In genomic region chr7:61790113-61790796, GRCm38 (mm10) we compare ENCODE assay signal across 10 mouse cellular contexts.
DNase-seq lines count a peak whose midpoint lies in the region.
"Had no signal": no experiment of that assay in that cellular context is flagged by ENCODE, and none has a peak within 500 bp of the region (broad histone marks: within the 10 kb centered on the region; RNA-seq: fewer than 3 reads in every experiment).

No protein-coding gene starts in this region.

- peak; percentile 26 to 50 for DNase-seq in frontal cortex, postnatal 36 days (ENCODE audit: low spot score in 2 of 2)
- DNase-seq in frontal cortex, postnatal 14 days (ENCODE audit: low spot score in 2 of 2) = no peak
- DNase-seq in right cerebral cortex, postnatal 25 days = peak; percentile 13
- no peak for DNase-seq in right cerebral cortex, postnatal 4 days
- peak; percentile 40 to 42 for DNase-seq in layer of hippocampus, adult 8-10 months (ENCODE audit: low spot score in 2 of 2)
- no peak for DNase-seq in cerebellum, postnatal 25 days
- DNase-seq in thymus, postnatal 0 days (ENCODE audit: low spot score) = no peak
- DNase-seq in cerebellum, adult 11-12 months = no peak
- DNase-seq: gastrocnemius, adult 2 months; liver, postnatal 0 days had no signal

Comparison
In these comparisons a context has a peak if more than half of its experiments do, and no peak if none do; other contexts are left out.
1. DNase-seq: peak in frontal cortex, postnatal 36 days (2 of 2), right cerebral cortex, postnatal 25 days (single experiment) and layer of hippocampus, adult 8-10 months (2 of 2); none in frontal cortex, postnatal 14 days (0 of 2), right cerebral cortex, postnatal 4 days (single experiment), cerebellum, postnatal 25 days (0 of 2), thymus, postnatal 0 days (single experiment) and cerebellum, adult 11-12 months (single experiment).